Mouse (Mus musculus): ENCODE data around the gene Med16. TPM values are rescaled to one million over a fixed set of nuclear protein-coding genes. Genes with fewer than 3 reads are reported as not detected.
A peak's percentile ranks its signal among the peaks of the same experiment; 100 is the strongest.

Gene Med16
- polyA plus RNA-seq, 1 experiment from 2014 or later = 27.4 TPM

- peak overlapping the region; percentile 91; the same call in 1 of the 2 replicates for H3K27ac ChIP-seq
- peaks cover 89% of the 10 kb centered on the region for H3K4me1 ChIP-seq
- peak overlapping the region; percentile 35; the same call in 1 of the 2 replicates for H3K4me2 ChIP-seq
- no peak overlapping the region for H3K4me3 ChIP-seq
- H3K36me3 ChIP-seq = peaks cover 40% of the 10 kb centered on the region
- no peaks in the 10 kb centered on the region for H3K27me3 ChIP-seq (replicated peaks)
- no peak for ATAC-seq
- 67% methylated on average over 1 of the region's 1 CpGs for WGBS (ENCODE audit: insufficient replicate concordance)
- H3K9me3 ChIP-seq (replicated peaks) = no peaks in the 10 kb centered on the region
- H3K9ac ChIP-seq = 0 out of 2 replicates have a peak overlapping the region, but pooled peaks have one; percentile 47
Observed at GRCm38 (mm10) chr10:79942988-79943387, 34.3 kb upstream of the Med16 start.

DNA sequence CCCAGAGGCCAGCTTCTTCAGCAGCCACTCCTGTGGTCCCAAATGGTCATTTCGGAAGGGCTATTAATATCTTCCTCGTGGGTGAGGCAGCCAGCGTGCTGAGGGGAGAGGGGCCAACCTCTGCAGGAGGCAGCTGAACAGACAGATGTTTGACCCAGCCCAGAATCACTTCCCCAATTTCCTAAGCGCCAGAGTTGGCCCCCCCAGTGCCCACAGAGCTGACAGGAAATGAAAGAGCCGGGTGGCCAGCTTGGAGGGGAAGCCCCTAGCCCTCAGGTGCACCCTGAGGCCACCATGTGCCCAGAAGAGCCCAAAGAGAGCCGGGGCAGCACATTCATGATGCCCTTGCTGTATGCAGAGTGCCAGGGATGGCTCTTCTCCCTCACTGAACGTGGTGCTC, 32.0 kb upstream of the Med16 start:
- H3K36me3 ChIP-seq = peaks cover 55% of the 10 kb centered on the region
- peaks cover 90% of the 10 kb centered on the region for H3K4me1 ChIP-seq
- ATAC-seq = no peak
- WGBS (ENCODE audit: insufficient replicate concordance) = 32% methylated on average over 7 of the region's 7 CpGs
- H3K9me3 ChIP-seq (replicated peaks) = no peaks in the 10 kb centered on the region
- H3K27ac ChIP-seq = peak overlapping the region; percentile 10; the same call in 1 of the 2 replicates
- H3K9ac ChIP-seq = no peak overlapping the region
- no peaks in the 10 kb centered on the region for H3K27me3 ChIP-seq (replicated peaks)
- H3K4me3 ChIP-seq = no peak overlapping the region
- H3K4me2 ChIP-seq = no peak overlapping the region

DNA sequence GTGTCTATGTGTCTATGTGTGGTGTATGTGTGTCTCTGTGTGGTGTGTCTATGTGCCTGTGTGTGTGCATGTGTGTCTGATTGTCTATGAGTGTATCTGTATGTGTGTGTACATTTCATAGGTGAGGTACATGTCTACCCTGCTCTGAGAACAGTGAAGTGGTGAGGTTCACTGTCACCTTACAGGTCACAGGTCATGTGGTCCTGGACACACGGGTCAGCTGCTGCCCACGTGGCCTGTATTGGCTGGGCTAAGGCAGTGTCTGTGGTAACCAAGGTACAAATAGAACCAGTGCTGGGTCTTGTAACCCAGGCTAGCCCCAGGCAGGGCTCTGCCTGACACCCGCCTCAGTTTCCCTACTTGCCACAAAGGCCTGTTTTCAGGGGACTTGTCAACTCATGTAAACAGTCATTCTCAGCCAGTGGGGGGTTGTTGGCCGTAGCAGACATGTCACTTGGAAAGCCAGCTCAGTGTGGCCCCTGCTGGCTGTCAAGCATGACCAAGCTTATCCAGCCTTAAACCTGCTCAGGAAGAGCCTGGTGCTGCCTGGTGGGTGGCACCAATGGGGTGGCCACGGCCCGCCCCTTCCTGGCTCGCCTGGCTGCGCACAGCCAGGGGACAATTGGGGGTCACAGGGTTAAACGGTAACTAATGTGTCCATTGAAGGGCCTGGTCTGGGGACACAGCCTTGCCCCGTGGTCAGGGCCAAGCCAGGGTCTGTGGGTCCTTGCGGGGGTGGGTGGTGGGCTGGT, 29.2 kb upstream of the Med16 start:
- no peak overlapping the region for H3K4me3 ChIP-seq
- peak overlapping the region; percentile 71 for H3K27ac ChIP-seq
- H3K4me2 ChIP-seq = peak overlapping the region; percentile 15; the same call in 1 of the 2 replicates
- H3K9ac ChIP-seq = no peak overlapping the region
- peaks cover 73% of the 10 kb centered on the region for H3K36me3 ChIP-seq
- H3K27me3 ChIP-seq (replicated peaks) = no peaks in the 10 kb centered on the region
- peak; percentile 44 for ATAC-seq
- WGBS (ENCODE audit: insufficient replicate concordance) = 70% methylated on average over 11 of the region's 11 CpGs
- H3K4me1 ChIP-seq = peaks cover 90% of the 10 kb centered on the region
- no peaks in the 10 kb centered on the region for H3K9me3 ChIP-seq (replicated peaks)

DNA sequence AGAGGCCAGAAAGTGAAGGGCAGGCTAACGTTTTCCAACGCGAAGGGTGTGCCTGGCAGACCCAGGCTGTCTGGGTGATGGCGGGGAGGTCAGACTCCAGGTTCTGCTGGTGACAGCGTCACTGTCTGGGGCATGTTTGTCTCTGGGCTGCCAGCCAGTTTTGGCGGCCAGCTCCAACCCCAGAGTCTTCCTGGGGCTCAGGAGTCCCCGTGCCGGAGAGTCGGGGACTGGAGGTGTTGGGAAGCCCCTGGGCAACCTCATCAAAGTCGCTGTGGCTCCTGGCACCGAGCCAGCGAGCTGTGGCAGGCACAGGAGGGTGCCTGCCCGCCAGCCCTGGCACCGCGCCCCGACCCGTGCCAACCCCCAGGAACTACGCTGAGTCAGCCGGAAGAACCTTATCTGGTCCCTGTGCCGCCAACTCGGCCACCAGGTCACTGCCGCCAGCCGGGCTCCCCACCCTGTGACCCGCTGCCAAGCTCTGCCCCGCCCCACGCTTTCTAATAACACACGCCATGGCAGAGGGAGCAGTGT, 28.3 kb upstream of the Med16 start:
- H3K9ac ChIP-seq = no peak overlapping the region

DNA sequence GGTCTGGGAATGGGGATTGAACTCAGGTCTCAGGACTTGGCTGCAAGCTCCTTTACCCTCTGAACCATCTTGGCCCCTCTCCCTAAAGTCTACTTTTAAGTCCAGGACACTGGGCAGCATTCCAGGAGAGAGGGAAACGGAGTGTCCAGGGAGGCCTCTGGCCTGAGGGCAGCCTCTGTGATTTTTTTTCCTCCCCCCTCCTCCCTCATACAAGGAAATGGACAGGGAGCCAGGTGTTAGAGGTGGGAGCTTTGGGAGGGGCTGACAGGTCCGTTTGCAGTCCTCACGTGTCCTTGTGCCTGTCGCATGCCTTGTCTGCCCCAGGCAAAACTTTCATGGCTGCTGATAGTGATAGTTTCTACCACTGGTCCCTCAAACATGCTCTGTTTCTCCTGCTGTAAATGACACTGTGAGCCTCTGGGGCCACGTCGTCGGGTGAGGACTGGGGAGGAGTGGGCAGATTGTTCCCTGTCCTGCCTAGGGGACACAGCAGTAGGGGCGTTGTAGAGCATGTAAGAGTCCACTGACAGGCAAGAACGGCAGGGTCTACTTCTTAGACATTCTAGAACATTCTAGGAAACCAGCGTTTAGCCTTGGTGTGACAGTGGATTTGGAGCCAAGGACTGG, 27.7 kb upstream of the Med16 start:
- Histone ChIP-seq H3K4me3 (no peak overlapping the region), H3K4me2 (peak overlapping the region; percentile 9; the same call in 1 of the 2 replicates), H3K27me3 (replicated peaks) (no peaks in the 10 kb centered on the region), H3K36me3 (peaks cover 79% of the 10 kb centered on the region), H3K4me1 (peaks cover 92% of the 10 kb centered on the region), H3K27ac (peak overlapping the region; percentile 71), H3K9me3 (replicated peaks) (no peaks in the 10 kb centered on the region), H3K9ac (no peak overlapping the region)
- WGBS (ENCODE audit: insufficient replicate concordance) = 63% methylated on average over 10 of the region's 10 CpGs
- no peak for ATAC-seq

More for the DNA sequence above, 28.3 kb upstream of the Med16 start:
- Histone ChIP-seq H3K27me3 (replicated peaks) (no peaks in the 10 kb centered on the region), H3K27ac (peak overlapping the region; percentile 71), H3K9me3 (replicated peaks) (no peaks in the 10 kb centered on the region), H3K4me1 (peaks cover 92% of the 10 kb centered on the region), H3K36me3 (peaks cover 79% of the 10 kb centered on the region), H3K4me2 (peak overlapping the region; percentile 9), H3K4me3 (no peak overlapping the region)
- WGBS (ENCODE audit: insufficient replicate concordance) = 72% methylated on average over 27 of the region's 27 CpGs
- 0 out of 2 replicates have a peak, but pooled peaks have one; percentile 5 for ATAC-seq

GRCm38 (mm10) chr10:79934794-79935569, 26.3 kb upstream of the Med16 start:
- 0 out of 2 replicates have a peak overlapping the region, but pooled peaks have one; percentile 29 for H3K27ac ChIP-seq
- no peak overlapping the region for H3K4me2 ChIP-seq
- no peak for ATAC-seq
- H3K36me3 ChIP-seq = peaks cover 84% of the 10 kb centered on the region
- H3K4me1 ChIP-seq = peaks cover 98% of the 10 kb centered on the region
- no peaks in the 10 kb centered on the region for H3K27me3 ChIP-seq (replicated peaks)
- no peak overlapping the region for H3K4me3 ChIP-seq
- H3K9ac ChIP-seq = no peak overlapping the region
- H3K9me3 ChIP-seq (replicated peaks) = no peaks in the 10 kb centered on the region
- WGBS (ENCODE audit: insufficient replicate concordance) = 86% methylated on average over 16 of the region's 16 CpGs

- 65% methylated on average over 13 of the region's 13 CpGs for WGBS (ENCODE audit: insufficient replicate concordance)
- H3K9ac ChIP-seq = no peak overlapping the region
- peak overlapping the region; percentile 29; the same call in 1 of the 2 replicates for H3K27ac ChIP-seq
- peaks cover 98% of the 10 kb centered on the region for H3K4me1 ChIP-seq
- peaks cover 83% of the 10 kb centered on the region for H3K36me3 ChIP-seq
- no peak for ATAC-seq
- no peaks in the 10 kb centered on the region for H3K9me3 ChIP-seq (replicated peaks)
- H3K4me2 ChIP-seq = peak overlapping the region; percentile 6; the same call in 1 of the 2 replicates
- H3K27me3 ChIP-seq (replicated peaks) = no peaks in the 10 kb centered on the region
- H3K4me3 ChIP-seq = no peak overlapping the region
Observed at GRCm38 (mm10) chr10:79934272-79934721, 25.6 kb upstream of the Med16 start.

GRCm38 (mm10) chr10:79933861-79934260, 25.1 kb upstream of the Med16 start:
- 0 out of 2 replicates have a peak overlapping the region, but pooled peaks have one; percentile 6 for H3K4me2 ChIP-seq

DNA sequence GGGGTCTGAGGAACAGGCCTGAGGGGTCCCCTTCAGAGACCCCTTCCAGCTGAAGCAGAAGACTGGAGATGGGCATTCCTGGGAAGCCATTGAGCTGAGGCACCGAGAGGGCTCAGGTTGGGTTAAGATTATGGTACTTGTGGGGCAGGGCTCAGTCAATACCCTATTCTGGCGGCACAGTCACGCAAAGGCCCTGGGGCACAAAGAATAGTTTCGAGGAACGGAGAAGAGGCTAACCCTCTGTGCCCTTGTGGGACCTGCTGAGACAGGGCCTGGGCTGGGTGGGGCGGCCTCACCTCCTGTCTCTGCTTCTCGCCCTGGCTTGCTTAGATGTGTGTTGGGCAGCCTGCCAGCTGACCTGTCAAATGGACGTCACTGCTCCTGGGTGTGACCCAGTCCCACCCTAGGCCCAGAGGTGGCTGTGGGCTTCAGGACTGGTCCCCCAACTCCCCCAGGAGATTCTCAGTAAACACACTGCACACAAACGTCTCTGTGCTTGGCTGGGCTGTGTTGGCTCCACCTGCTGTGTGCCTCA, 24.5 kb upstream of the Med16 start:
- ATAC-seq = no peak
- 0 out of 2 replicates have a peak overlapping the region, but pooled peaks have one; percentile 26 for H3K4me2 ChIP-seq
- 69% methylated on average over 9 of the region's 9 CpGs for WGBS (ENCODE audit: insufficient replicate concordance)
- H3K9me3 ChIP-seq (replicated peaks) = no peaks in the 10 kb centered on the region
- no peak overlapping the region for H3K4me3 ChIP-seq
- 0 out of 2 replicates have a peak overlapping the region, but pooled peaks have one; percentile 18 for H3K27ac ChIP-seq
- peaks cover 98% of the 10 kb centered on the region for H3K4me1 ChIP-seq
- H3K27me3 ChIP-seq (replicated peaks) = no peaks in the 10 kb centered on the region
- H3K36me3 ChIP-seq = peaks cover 78% of the 10 kb centered on the region
- H3K9ac ChIP-seq = 0 out of 2 replicates have a peak overlapping the region, but pooled peaks have one; percentile 4

More at GRCm38 (mm10) chr10:79933861-79934260, 25.1 kb upstream of the Med16 start:
- Histone ChIP-seq H3K27ac (0 out of 2 replicates have a peak overlapping the region, but pooled peaks have one; percentile 18), H3K9me3 (replicated peaks) (no peaks in the 10 kb centered on the region), H3K4me3 (no peak overlapping the region), H3K9ac (0 out of 2 replicates have a peak overlapping the region, but pooled peaks have one; percentile 4), H3K4me1 (peaks cover 98% of the 10 kb centered on the region), H3K36me3 (peaks cover 82% of the 10 kb centered on the region), H3K27me3 (replicated peaks) (no peaks in the 10 kb centered on the region)
- 72% methylated on average over 6 of the region's 6 CpGs for WGBS (ENCODE audit: insufficient replicate concordance)
- ATAC-seq = no peak

- H3K27ac ChIP-seq = peak overlapping the region; percentile 18; the same call in 1 of the 2 replicates
- no peak overlapping the region for H3K4me3 ChIP-seq
- no peaks in the 10 kb centered on the region for H3K9me3 ChIP-seq (replicated peaks)
- WGBS (ENCODE audit: insufficient replicate concordance) = 55% methylated on average over 8 of the region's 8 CpGs
- no peak for ATAC-seq
- peaks cover 73% of the 10 kb centered on the region for H3K36me3 ChIP-seq
- peaks cover 98% of the 10 kb centered on the region for H3K4me1 ChIP-seq
- H3K4me2 ChIP-seq = peak overlapping the region; percentile 26; the same call in 1 of the 2 replicates
- H3K9ac ChIP-seq = no peak overlapping the region
- H3K27me3 ChIP-seq (replicated peaks) = no peaks in the 10 kb centered on the region
Observed at GRCm38 (mm10) chr10:79932736-79933135, 24.0 kb upstream of the Med16 start.

- H3K9ac ChIP-seq = no peak overlapping the region
- H3K27me3 ChIP-seq (replicated peaks) = no peaks in the 10 kb centered on the region
- no peak overlapping the region for H3K4me3 ChIP-seq
- 75% methylated on average over 9 of the region's 9 CpGs for WGBS (ENCODE audit: insufficient replicate concordance)
- no peak overlapping the region for H3K27ac ChIP-seq
- peaks cover 89% of the 10 kb centered on the region for H3K4me1 ChIP-seq
- H3K36me3 ChIP-seq = peaks cover 65% of the 10 kb centered on the region
- no peak for ATAC-seq
- 0 out of 2 replicates have a peak overlapping the region, but pooled peaks have one; percentile 2 for H3K4me2 ChIP-seq
- H3K9me3 ChIP-seq (replicated peaks) = no peaks in the 10 kb centered on the region
Observed at GRCm38 (mm10) chr10:79931797-79932196, 23.1 kb upstream of the Med16 start.

Data from liver, embryonic 12.5 days (tissue).